Mouse (Mus musculus): ENCODE results near the gene Lingo1. TPM values are rescaled to one million over a fixed set of nuclear protein-coding genes. Genes with fewer than 3 reads are reported as not detected.

Gene Lingo1
- total RNA-seq, 2 experiments from 2014 or later: 0.66 to 1.2 TPM

- peak; percentile 36 to 72 for DNase-seq
Measured at GRCm38 (mm10) chr9:56727703-56728684, 68.3 kb downstream of the Lingo1 start.

GRCm38 (mm10) chr9:56725814-56726213, 70.5 kb downstream of the Lingo1 start:
- DNase-seq: peak; percentile 77 to 79

- DNase-seq: no peak
Measured at GRCm38 (mm10) chr9:56722089-56722825, 74.0 kb downstream of the Lingo1 start.

DNA sequence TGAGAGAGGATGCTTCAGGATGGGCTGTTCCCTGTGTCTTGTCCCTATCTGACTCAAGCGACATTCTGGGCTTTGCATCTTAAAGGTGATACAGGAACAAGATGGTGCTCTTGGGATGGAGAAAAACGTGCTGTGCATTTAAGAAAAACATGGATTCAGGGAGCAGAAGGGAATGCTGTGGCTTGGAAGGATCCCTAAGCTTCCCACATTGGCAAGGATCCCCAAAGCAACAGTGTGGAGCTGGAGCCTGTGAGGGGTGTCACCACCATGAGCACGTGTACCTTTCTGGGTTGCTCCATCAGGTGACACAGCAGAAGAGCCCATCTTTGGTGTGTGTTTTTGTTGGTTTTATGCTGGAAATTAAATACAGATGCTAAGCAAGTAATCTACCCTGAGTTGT, 77.3 kb downstream of the Lingo1 start:
- no peak for DNase-seq

DNA sequence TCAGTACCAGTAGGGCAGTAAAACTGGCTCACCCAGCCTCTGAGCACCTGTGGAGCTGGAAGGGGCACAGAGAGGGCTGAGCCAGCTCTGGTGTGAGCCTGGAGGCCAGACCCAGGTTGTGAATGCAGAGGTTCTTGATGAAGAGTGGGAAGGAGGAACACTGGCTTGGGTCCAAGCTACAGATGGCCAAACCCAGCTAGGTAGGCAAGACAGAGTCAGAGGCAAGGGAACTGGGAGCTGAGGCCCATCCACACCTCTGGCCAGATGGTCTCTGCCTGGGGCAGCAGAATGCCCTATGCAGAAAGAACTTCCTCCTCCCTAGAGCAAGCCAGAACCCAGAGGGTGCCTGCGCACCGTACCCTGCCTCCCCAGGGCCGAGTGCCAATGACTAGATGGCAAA, 79.7 kb downstream of the Lingo1 start:
- no peak for DNase-seq

DNA sequence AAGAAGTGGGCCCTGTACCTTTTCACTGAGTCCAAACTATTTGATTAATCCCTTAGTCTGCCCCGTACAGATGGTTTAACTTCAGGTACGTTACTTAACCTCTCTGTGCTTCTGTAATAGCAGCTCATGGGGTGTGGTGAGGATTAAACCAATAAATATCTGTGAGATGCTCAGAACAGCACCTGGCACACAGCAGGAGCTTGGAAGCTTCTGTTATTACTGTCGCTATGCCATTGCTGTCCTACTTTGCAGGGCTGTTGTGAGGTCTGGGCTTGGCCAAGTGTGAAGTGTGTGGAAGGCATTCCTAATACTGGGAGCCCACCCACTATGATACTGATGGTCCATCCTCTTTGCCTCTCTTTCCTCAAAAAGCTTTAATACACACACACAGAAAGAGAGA, 80.2 kb downstream of the Lingo1 start:
- DNase-seq: no peak

GRCm38 (mm10) chr9:56714391-56714790, 81.9 kb downstream of the Lingo1 start:
- no peak for DNase-seq

DNA sequence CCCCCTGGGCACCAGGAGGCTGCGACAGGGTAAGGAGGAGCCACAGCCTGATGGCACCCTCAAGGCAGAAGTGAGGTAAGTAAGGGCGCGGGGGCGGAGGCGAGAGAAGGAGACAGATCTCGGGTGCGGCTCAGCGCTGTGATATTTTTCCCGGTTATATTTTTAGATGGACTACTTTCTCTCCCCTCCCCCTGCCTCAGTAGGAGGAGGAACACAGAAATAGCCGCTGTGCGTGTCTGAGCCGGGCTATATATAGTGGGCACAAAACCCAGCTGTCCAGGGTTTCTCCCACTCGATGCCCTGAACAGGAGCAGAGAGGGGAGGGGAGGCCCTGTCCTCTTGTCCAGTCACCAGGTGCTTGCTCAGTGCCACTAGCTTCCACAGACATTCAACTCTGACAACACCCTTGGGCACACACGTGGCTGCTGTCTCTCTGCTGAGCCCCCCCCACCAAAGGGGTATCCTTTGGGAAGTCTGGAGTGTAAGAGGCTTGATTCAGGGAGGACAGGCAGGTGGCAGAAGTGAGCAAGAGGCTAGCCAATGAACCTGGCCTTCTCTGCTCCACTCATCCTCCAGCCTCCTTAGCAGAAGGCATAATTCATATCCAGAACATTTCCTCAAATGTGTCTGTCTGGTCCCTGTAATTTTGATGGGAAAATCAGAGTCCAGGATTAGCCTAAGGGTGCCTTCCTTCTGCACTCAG, 83.5 kb downstream of the Lingo1 start:
- no peak for DNase-seq

GRCm38 (mm10) chr9:56710958-56711357, 85.3 kb downstream of the Lingo1 start:
- no peak for DNase-seq

DNA sequence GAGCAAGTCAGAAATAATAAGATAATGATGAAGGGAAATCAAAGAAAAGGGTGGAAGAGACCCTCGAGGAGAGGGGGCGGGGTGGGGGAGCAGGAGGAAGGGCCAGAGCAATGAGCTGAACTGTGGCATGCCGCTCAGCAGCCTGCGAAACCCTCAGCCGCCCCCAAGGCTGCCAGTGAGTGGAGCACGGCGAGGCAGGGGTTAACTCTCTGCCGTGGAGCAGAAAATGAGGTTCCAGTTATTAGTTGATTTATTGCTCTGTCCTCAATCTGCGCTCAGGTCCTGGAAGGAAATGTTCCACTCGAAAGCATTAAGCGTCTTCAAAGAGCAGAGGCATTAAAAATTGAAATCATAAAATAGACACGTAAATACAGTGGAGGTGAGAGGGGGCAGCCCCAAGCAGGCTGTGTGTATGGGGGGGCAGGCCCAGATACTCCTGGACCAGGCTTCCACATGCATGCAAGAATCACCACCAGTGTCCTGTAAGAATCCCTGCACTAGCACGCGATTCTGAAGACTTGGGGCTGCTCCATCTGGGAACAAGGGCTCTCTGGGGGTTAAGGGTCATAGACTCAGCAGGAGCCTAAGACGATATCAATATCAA, 89.7 kb downstream of the Lingo1 start:
- no peak for DNase-seq

GRCm38 (mm10) chr9:56701394-56701793, 94.9 kb downstream of the Lingo1 start:
- peak; percentile 9 to 44 for DNase-seq

GRCm38 (mm10) chr9:56700866-56701265, 95.4 kb downstream of the Lingo1 start:
- DNase-seq: no peak

- no peak for DNase-seq
Measured at GRCm38 (mm10) chr9:56698715-56699370, 97.4 kb downstream of the Lingo1 start.

- no peak for DNase-seq
Measured at GRCm38 (mm10) chr9:56694079-56694478, 102.2 kb downstream of the Lingo1 start.

DNA sequence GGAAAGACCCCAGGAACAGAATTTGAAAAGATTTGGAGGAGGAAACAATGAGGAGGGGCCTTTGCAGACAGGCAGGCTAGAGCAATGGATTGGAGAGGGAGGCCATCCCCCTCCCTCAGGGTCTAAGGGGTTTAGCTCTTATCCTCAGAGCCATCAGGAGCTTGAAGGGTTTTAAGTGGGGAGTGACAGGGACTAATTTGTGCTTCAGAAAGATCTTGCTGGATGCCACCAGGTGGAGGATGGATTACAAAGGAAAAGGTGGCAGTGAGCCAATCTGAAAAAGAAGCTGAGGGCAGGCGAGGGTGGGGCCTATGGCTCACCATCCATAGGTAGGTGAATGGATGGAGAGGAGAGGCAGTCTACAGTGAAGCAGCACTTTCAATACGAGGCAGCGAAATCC, 105.0 kb downstream of the Lingo1 start:
- DNase-seq: no peak

DNA sequence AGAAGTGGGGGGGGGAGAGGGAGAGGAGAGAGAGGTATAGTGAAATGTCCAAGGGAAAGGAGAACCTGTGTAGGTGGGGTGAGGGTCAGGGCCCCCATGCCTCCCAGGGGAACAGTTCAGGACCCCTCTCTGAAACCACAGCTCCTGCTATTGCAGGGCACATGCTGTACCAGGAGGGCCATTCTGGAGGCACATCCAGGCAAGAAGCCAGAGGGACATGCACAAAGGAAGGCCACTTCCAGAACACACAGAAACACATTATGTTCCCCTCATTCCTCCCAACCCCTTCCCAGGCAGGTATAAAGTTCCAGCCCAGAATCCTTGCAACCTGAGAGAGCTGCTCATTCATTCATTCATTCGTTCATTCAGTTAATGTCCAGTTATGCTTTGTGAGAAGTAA, 105.6 kb downstream of the Lingo1 start:
- DNase-seq: no peak

GRCm38 (mm10) chr9:56687490-56687889, 108.8 kb downstream of the Lingo1 start:
- DNase-seq: no peak

DNA sequence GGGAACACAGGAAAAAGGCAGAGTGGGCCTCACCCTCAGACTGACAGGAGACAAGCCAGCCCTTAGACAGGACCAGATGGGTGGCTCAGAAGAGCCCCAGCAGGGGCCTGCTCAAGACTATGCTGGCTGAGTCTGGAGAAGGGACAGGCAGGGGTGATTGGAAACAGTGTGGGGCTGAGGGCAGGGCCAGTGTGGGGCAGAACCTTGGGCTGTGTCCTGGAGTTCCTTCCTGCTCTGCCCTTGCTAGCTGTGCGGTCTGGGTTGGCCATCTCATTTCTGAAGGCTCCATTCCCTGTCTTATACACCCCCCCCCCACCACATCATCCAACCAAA, 109.2 kb downstream of the Lingo1 start:
- DNase-seq: no peak

DNA sequence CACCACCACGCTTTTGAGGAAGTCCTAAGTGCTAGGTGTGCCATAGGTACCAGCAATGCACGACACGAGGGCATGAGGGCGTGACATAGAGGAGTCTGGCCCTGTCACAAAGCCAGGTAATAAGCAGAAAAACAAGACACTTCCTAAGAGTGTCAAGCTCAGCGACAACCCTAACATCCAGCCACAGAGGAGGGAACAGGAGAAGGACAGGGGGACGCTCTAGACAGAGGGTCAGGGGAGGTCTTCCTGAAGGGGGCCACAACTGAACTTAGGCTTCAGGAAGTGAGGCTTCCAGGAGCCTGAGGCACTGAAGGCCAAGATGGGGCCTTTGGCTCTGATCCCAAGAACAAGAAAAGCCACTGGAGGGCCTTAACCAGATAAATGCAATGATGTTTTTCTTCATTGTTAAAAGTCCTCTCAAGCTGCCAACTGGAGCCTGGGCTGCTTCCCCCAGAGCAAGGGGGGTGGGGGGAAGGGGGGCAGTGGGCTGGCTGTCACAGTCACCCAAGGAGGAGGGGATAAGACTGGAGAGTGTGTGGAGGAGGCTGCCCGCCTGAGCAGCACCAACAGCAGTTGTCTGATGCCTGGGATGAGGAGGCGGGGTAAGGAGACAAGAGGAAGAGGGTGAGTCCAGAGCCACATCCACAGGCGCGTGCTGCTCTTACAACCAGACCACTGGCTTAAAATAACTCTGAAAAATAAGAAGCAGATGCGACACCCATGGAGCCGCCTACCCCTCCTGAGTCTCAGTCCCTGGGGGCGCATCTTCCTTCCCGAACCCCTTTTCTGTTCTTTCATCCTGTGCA, 109.7 kb downstream of the Lingo1 start:
- no peak for DNase-seq

DNA sequence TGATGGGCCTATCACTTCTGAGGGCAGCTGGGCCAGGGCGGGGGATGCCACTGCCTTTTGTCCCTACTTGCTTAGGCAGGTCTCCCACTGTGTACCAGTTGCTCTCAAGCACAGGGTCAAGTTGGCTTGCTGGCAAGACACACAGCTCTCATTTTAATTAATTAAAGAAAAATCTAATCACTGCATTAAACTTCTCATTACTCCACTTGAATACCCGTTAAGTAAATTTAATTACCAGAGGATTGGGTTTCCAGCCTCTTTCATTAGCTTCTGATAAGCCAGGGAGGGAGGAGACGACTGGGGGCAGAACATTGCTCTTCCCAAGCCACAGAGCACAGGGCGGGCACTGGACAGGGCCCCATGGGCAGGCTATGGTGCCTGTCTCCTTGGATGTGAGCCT, 113.4 kb downstream of the Lingo1 start:
- DNase-seq: no peak

- DNase-seq: no peak
Measured at GRCm38 (mm10) chr9:56681950-56682349, 114.3 kb downstream of the Lingo1 start.

All from adrenal gland, postnatal 36 days (tissue).